ENCODE assay signal across 8 mouse cellular contexts in the genomic region with DNA sequence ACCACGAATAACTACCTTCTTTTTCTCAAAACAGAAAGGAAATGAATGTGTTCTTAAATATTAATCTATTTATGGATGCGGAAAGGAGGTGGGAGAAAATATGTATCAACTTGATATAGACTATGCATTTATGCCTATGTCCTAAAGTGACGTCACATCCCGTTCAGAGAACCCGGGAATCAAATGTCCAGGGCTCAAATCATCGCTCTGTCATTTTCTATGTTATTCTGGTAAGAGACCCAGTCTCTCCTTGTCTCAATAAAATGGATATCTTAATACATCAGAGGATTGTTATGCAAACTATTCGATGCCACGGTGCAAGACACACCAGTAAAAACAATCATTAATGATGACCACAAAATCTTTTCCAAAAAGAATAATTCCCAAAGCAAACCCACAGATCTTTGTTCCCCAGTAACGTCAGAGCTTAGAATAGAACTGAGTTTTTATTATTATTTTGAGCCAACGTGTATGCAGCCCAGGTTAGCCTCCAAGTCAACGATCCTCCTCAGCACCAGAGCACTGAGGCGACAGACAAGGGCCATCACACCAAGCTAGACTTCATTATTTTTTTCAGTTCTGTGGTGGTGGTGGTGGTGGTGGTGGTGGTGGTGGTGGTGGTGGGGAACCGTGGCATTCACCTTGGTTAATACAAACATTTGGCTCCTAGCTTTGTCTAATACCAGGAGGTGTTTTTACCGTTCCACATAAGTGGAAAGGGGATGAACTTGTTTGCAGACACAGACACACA. TPM values are rescaled to one million over a fixed set of nuclear protein-coding genes. Genes with fewer than 3 reads are reported as not detected.
A peak's percentile ranks its signal among the peaks of the same experiment; 100 is the strongest.
DNase-seq lines count a peak whose midpoint lies in the region; ATAC-seq lines count a peak whose summit lies in the region.

No protein-coding gene starts in this region.

- DNase-seq in heart, adult 11 months = no peak
- peak; percentile 73 for DNase-seq in A20 (ENCODE audit: low read depth, low spot score)
- peak; percentile 33 to 44 for DNase-seq in cerebellum, adult 18-20 months
- DNase-seq in midbrain, embryonic 14.5 days = peak; percentile 77
- no peak for DNase-seq in thymus, postnatal 36 days
- DNase-seq in right cerebral cortex, adult 18-20 months = no peak

- peaks cover 11% of the 10 kb centered on the region for H3K4me1 ChIP-seq in heart, embryonic 11.5 days (ENCODE audit: control insufficient read depth, insufficient read depth, low read length)
- H3K4me1 ChIP-seq in hindbrain, embryonic 12.5 days = peaks cover 18% of the 10 kb centered on the region
- H3K4me1 ChIP-seq in midbrain, embryonic 14.5 days (ENCODE audit: control insufficient read depth, insufficient read depth, low read length) = peaks cover 17% of the 10 kb centered on the region

- H3K36me3 ChIP-seq in heart, embryonic 11.5 days (ENCODE audit: control insufficient read depth, insufficient read depth, low read length) = no peaks in the 10 kb centered on the region
- H3K36me3 ChIP-seq in hindbrain, embryonic 12.5 days = no peaks in the 10 kb centered on the region
- H3K36me3 ChIP-seq in midbrain, embryonic 14.5 days (ENCODE audit: control insufficient read depth, insufficient read depth, low read length) = peaks cover 7% of the 10 kb centered on the region; the same call in 1 of the 2 replicates

- ATAC-seq in heart, embryonic 11.5 days (replicated peaks; ENCODE audit: insufficient number of reproducible peaks, low FRiP score, low TSS enrichment) = peak; percentile 7
- peak; percentile 75 for ATAC-seq in hindbrain, embryonic 12.5 days (ENCODE audit: low FRiP score)
- peak; percentile 55 for ATAC-seq in midbrain, embryonic 14.5 days (ENCODE audit: low FRiP score, low TSS enrichment)

- H3K27me3 ChIP-seq in heart, embryonic 11.5 days (ENCODE audit: control insufficient read depth, insufficient read depth, low read length) = no peaks in the 10 kb centered on the region
- no peaks in the 10 kb centered on the region for H3K27me3 ChIP-seq in hindbrain, embryonic 12.5 days
- H3K27me3 ChIP-seq in midbrain, embryonic 14.5 days (ENCODE audit: control insufficient read depth, insufficient read depth, low read length) = no peaks in the 10 kb centered on the region

- WGBS in heart, embryonic 11.5 days (ENCODE audit: insufficient replicate concordance) = 19% methylated on average over 14 of the region's 14 CpGs
- WGBS in hindbrain, embryonic 12.5 days = 23% methylated on average over 14 of the region's 14 CpGs
- 16% methylated on average over 14 of the region's 14 CpGs for WGBS in midbrain, embryonic 14.5 days

- H3K27ac ChIP-seq in heart, embryonic 11.5 days (ENCODE audit: low read depth, low read length) = peak overlapping the region; percentile 77; the same call in 1 of the 2 replicates
- H3K27ac ChIP-seq in hindbrain, embryonic 12.5 days = peak overlapping the region; percentile 90
- H3K27ac ChIP-seq in midbrain, embryonic 14.5 days (replicated peaks; ENCODE audit: low read depth, low read length) = peak overlapping the region; percentile 89

- peak overlapping the region; percentile 99 for H3K4me3 ChIP-seq in heart, embryonic 11.5 days (ENCODE audit: low read depth, low read length)
- peak overlapping the region; percentile 98 for H3K4me3 ChIP-seq in hindbrain, embryonic 12.5 days
- H3K4me3 ChIP-seq in midbrain, embryonic 14.5 days (replicated peaks; ENCODE audit: low read depth, low read length) = peak overlapping the region; percentile 94

- no peaks in the 10 kb centered on the region for H3K9me3 ChIP-seq in heart, embryonic 11.5 days (replicated peaks; ENCODE audit: control insufficient read depth, low read length)
- H3K9me3 ChIP-seq in hindbrain, embryonic 12.5 days (replicated peaks) = no peaks in the 10 kb centered on the region
- H3K9me3 ChIP-seq in midbrain, embryonic 14.5 days (ENCODE audit: control insufficient read depth, low read length) = no peaks in the 10 kb centered on the region

- H3K9ac ChIP-seq in heart, embryonic 11.5 days (ENCODE audit: low read depth, low read length) = peak overlapping the region; percentile 98
- H3K9ac ChIP-seq in hindbrain, embryonic 12.5 days = peak overlapping the region; percentile 61
- peak overlapping the region; percentile 53 for H3K9ac ChIP-seq in midbrain, embryonic 14.5 days (replicated peaks; ENCODE audit: low read length)

- peak overlapping the region; percentile 94 for H3K4me2 ChIP-seq in heart, embryonic 11.5 days
- peak overlapping the region; percentile 73 for H3K4me2 ChIP-seq in hindbrain, embryonic 12.5 days (replicated peaks)
- peak overlapping the region; percentile 80 for H3K4me2 ChIP-seq in midbrain, embryonic 14.5 days (ENCODE audit: low read length)

RNA-seq across cellular contexts. Expression of gene Tspyl1, which starts 0.6 kb away (rescaled TPM):
- polyA plus RNA-seq in heart, embryonic 11.5 days (2014; fragmentation: Nextera tagmentation; extraction: Ambion mirVana) = 52.7 and 57.3 TPM in 2 replicates
- 129 and 140 TPM in 2 replicates for polyA plus RNA-seq in hindbrain, embryonic 12.5 days (2016; fragmentation: Nextera tagmentation; extraction: Ambion mirVana)
- 99.8 and 106 TPM in 2 replicates for polyA plus RNA-seq in midbrain, embryonic 14.5 days (2014; fragmentation: Nextera tagmentation; extraction: Ambion mirVana)

RNA-seq across cellular contexts. Expression of gene Tspyl4, which starts 15.9 kb away (rescaled TPM):
- 6.3 and 9.5 TPM in 2 replicates for polyA plus RNA-seq in heart, embryonic 11.5 days (2014; fragmentation: Nextera tagmentation; extraction: Ambion mirVana)
- polyA plus RNA-seq in hindbrain, embryonic 12.5 days (2016; fragmentation: Nextera tagmentation; extraction: Ambion mirVana) = 134 and 153 TPM in 2 replicates
- 131 and 247 TPM in 2 replicates for polyA plus RNA-seq in midbrain, embryonic 14.5 days (2014; fragmentation: Nextera tagmentation; extraction: Ambion mirVana)

Comparison
In these comparisons a context has a peak if more than half of its experiments do, and no peak if none do; other contexts are left out.
1. ATAC-seq: peak in every context shown above with its lines; median percentile 75 in hindbrain, embryonic 12.5 days; 55 in midbrain, embryonic 14.5 days; 7 in heart, embryonic 11.5 days.
2. DNase-seq: peak in A20 (single experiment), cerebellum, adult 18-20 months (2 of 2) and midbrain, embryonic 14.5 days (single experiment); none in heart, adult 11 months (single experiment), thymus, postnatal 36 days (0 of 2) and right cerebral cortex, adult 18-20 months (single experiment).
3. RNA of gene Tspyl4, which starts 15.9 kb away (polyA plus RNA-seq): 134 to 153 TPM in hindbrain, embryonic 12.5 days and 131 to 247 TPM in midbrain, embryonic 14.5 days; 6.3 to 9.5 TPM in heart, embryonic 11.5 days; every median in the first group is over 10 times any median in the second.
4. Peak in every context shown above with its lines, with median percentiles within 50 percentile points of each other: H3K27ac ChIP-seq, H3K4me2 ChIP-seq, H3K4me3 ChIP-seq and H3K9ac ChIP-seq.